Mouse (Mus musculus) heart, embryonic 10.5 days (tissue): ENCODE data around the gene Nav2. TPM values are rescaled to one million over a fixed set of nuclear protein-coding genes. Genes with fewer than 3 reads are reported as not detected.

Experiments used
- DNase-seq: peaks from one replicate; pipeline ENCODE4 v3.0.0-alpha.2; 2017; ENCODE audit warnings: low spot score
- H3K27ac ChIP-seq: fragments of 300-500 bp; sonication (generic); 2 replicates; pipeline ENCODE4 v1.5.1; 2016; ENCODE audit warnings: mild to moderate bottlenecking
- H3K27me3 ChIP-seq: fragments of 300-500 bp; sonication (generic); 2 replicates; pipeline ENCODE4 v1.6.1; 2016; ENCODE audit warnings: mild to moderate bottlenecking; ENCODE audit not compliant: poor library complexity, insufficient read depth, severe bottlenecking
- H3K36me3 ChIP-seq: fragments of 300-500 bp; sonication (generic); 2 replicates; pipeline ENCODE4 v1.6.1; 2016; ENCODE audit warnings: mild to moderate bottlenecking, moderate library complexity
- H3K4me1 ChIP-seq: fragments of 300-500 bp; sonication (generic); 2 replicates; pipeline ENCODE4 v1.6.1; 2016; ENCODE audit warnings: mild to moderate bottlenecking
- H3K4me3 ChIP-seq: fragments of 300-500 bp; sonication (generic); 2 replicates; pipeline ENCODE4 v1.5.1; 2016; ENCODE audit warnings: mild to moderate bottlenecking, moderate library complexity
- H3K9me3 ChIP-seq: fragments of 300-500 bp; sonication (generic); 2 replicates; pipeline ENCODE4 v1.6.1; 2016; ENCODE audit warnings: mild to moderate bottlenecking, moderate library complexity
- WGBS: fragments of 180-500 bp; shearing (Covaris S2); methylation state at CpG from one replicate; pipeline ENCODE4 v1.1.7; 2016; 5-methylcytosine and 5-hydroxymethylcytosine counted together
- polyA plus RNA-seq: library from polyadenylated mRNA; unstranded; fragments of >200 nt; fragmentation: Nextera tagmentation; extraction: Ambion mirVana; gene quantifications from 2 replicates; pipeline ENCODE4 v1.2.1, GENCODE M21; 2016

Gene Nav2
- polyA plus RNA-seq, 1 experiment from 2014 or later, result 23.3 TPM

DNA sequence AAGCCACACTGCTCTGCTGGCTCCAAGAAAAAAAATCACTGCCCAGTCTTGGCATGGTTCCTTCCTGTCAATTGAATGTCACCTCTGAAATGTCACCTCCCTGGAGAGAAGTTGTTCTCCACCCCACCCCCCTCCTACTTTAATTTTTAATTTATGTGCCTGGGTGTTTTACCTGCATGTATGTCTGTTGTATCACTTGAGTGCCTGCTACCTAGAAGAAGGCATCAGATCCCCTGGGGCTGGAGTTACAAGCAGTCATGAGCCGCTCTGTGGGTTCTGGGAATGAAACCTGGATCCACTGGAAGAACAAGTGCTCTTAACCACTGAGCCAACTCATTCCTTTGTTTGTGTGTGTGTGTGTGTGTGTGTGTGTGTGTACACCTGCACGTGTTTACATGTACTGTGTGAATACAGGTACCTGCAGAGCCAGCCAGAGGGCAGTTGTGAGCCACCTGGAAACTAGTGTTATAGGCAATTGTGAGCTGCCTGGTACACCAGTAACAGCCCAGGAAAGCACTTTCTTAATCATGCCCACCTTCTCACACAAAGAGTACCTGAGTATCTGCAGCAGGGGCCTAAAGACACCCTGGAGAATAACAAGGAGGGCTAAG is 433.5 kb downstream of the Nav2 start:
- no peaks in the 10 kb centered on the region for H3K36me3 ChIP-seq
- H3K9me3 ChIP-seq, result no peaks in the 10 kb centered on the region
- 0 out of 2 replicates have a peak overlapping the region, but pooled peaks have one; percentile 79 for H3K27ac ChIP-seq
- no peaks in the 10 kb centered on the region for H3K27me3 ChIP-seq
- no peak for DNase-seq
- H3K4me1 ChIP-seq, result peaks cover 25% of the 10 kb centered on the region
- H3K4me3 ChIP-seq, result no peak overlapping the region
- 79% methylated on average over 2 of the region's 2 CpGs for WGBS

- no peaks in the 10 kb centered on the region for H3K36me3 ChIP-seq
- no peak for DNase-seq
- no peaks in the 10 kb centered on the region for H3K9me3 ChIP-seq
- peaks cover 25% of the 10 kb centered on the region for H3K4me1 ChIP-seq
- peak overlapping the region; percentile 79 for H3K27ac ChIP-seq
- WGBS, result 44% methylated on average over 13 of the region's 13 CpGs
- no peaks in the 10 kb centered on the region for H3K27me3 ChIP-seq
- peak overlapping the region; percentile 35 for H3K4me3 ChIP-seq
Observed at GRCm38 (mm10) chr7:49342556-49343080, 434.1 kb downstream of the Nav2 start.

DNA sequence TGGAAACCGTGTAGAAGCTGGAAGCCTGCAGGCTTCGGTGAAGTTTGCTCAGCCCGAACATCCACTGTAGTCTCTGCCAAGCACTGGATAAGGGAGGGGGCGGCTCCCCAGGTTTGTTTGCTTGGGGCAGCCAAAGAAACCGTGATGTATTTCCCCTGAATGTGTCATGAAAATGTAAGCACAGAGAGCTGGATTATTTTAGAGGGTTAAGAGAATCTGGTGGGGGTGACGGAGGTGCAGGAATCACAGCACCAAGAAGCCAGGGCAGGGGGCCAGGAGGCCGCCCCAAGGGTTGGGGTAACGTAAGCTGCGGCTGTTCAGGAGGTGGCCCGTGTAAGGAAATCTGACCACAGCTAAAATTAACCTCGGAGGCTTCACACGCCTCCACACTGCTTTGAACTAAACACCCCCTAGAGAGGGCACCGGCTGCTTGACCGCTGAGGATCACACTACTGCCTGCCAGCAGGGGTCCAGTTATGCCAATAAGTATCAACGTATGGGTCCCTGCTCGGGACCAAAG is 434.6 kb downstream of the Nav2 start:
- H3K4me3 ChIP-seq, result peak overlapping the region; percentile 35
- peak overlapping the region; percentile 79 for H3K27ac ChIP-seq
- H3K27me3 ChIP-seq, result no peaks in the 10 kb centered on the region
- H3K4me1 ChIP-seq, result peaks cover 25% of the 10 kb centered on the region
- H3K36me3 ChIP-seq, result no peaks in the 10 kb centered on the region
- DNase-seq, result no peak
- WGBS, result 14% methylated on average over 16 of the region's 16 CpGs
- no peaks in the 10 kb centered on the region for H3K9me3 ChIP-seq

DNA sequence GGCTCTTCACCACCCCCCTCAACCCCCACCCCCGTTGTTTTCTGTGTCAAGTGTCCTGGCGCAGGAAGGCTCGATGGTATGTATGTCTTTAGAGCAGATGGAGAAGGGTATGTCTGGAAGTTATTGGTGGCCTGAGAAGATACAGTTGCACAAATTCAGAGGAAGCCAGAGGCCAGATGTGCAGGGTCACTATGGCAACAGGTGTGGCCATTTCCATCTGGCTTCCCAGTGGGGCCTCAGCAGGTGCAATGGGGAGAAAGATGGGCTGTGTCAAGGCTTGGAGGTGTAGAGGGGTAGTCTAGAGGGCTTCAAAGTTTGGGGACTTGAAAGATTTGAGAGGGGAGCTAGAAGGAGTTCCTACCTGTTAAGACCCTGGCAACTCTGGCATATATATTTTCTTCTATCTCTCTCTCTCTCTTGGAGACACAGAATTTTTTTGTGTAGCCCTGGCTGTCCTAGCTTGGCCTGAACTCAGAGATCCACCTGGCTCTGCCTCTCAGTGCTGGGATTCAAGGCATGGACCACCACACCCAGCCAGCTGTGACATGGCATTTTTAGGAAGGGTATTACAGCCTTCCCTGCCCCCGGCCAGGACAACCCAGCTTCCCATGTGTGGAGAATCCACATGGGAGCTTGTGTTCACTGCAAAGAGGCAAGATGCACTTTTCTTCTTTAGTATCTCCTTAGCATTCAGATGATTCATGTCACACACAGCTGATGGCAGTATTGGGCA is 435.4 kb downstream of the Nav2 start:
- no peak for DNase-seq
- Histone ChIP-seq H3K9me3 (no peaks in the 10 kb centered on the region), H3K27me3 (no peaks in the 10 kb centered on the region), H3K27ac (peak overlapping the region; percentile 79; the same call in 1 of the 2 replicates), H3K36me3 (no peaks in the 10 kb centered on the region), H3K4me1 (peaks cover 25% of the 10 kb centered on the region), H3K4me3 (peak overlapping the region; percentile 35; the same call in 1 of the 2 replicates)
- WGBS, result 52% methylated on average over 4 of the region's 4 CpGs

- H3K27me3 ChIP-seq, result no peaks in the 10 kb centered on the region
- H3K27ac ChIP-seq, result no peak overlapping the region
- no peak for DNase-seq
- no peak overlapping the region for H3K4me3 ChIP-seq
- peaks cover 17% of the 10 kb centered on the region for H3K4me1 ChIP-seq
- 50% methylated on average over 16 of the region's 16 CpGs for WGBS
- H3K36me3 ChIP-seq, result no peaks in the 10 kb centered on the region
- H3K9me3 ChIP-seq, result no peaks in the 10 kb centered on the region
Observed at GRCm38 (mm10) chr7:49347338-49348272, 439.1 kb downstream of the Nav2 start.

GRCm38 (mm10) chr7:49348636-49349035 is 440.1 kb downstream of the Nav2 start:
- WGBS, result 25% methylated on average over 2 of the region's 2 CpGs
- Histone ChIP-seq H3K4me3 (no peak overlapping the region), H3K27me3 (no peaks in the 10 kb centered on the region), H3K27ac (no peak overlapping the region), H3K36me3 (no peaks in the 10 kb centered on the region), H3K9me3 (no peaks in the 10 kb centered on the region), H3K4me1 (peaks cover 7% of the 10 kb centered on the region)
- DNase-seq, result no peak

- no peaks in the 10 kb centered on the region for H3K9me3 ChIP-seq
- no peaks in the 10 kb centered on the region for H3K4me1 ChIP-seq
- no peaks in the 10 kb centered on the region for H3K27me3 ChIP-seq
- no peak for DNase-seq
- 54% methylated on average over 8 of the region's 8 CpGs for WGBS
- H3K36me3 ChIP-seq, result no peaks in the 10 kb centered on the region
- no peak overlapping the region for H3K4me3 ChIP-seq
- H3K27ac ChIP-seq, result no peak overlapping the region
Observed at GRCm38 (mm10) chr7:49350321-49351007, 441.9 kb downstream of the Nav2 start.

GRCm38 (mm10) chr7:49351596-49352258 is 443.2 kb downstream of the Nav2 start:
- H3K4me1 ChIP-seq, result no peaks in the 10 kb centered on the region
- no peaks in the 10 kb centered on the region for H3K36me3 ChIP-seq
- 78% methylated on average over 11 of the region's 11 CpGs for WGBS
- DNase-seq, result no peak
- no peaks in the 10 kb centered on the region for H3K9me3 ChIP-seq
- no peak overlapping the region for H3K4me3 ChIP-seq
- H3K27me3 ChIP-seq, result no peaks in the 10 kb centered on the region
- H3K27ac ChIP-seq, result no peak overlapping the region

- 78% methylated on average over 18 of the region's 18 CpGs for WGBS
- Histone ChIP-seq H3K9me3 (no peaks in the 10 kb centered on the region), H3K4me3 (no peak overlapping the region), H3K27ac (no peak overlapping the region), H3K36me3 (no peaks in the 10 kb centered on the region; the same call in 1 of the 2 replicates), H3K27me3 (no peaks in the 10 kb centered on the region), H3K4me1 (no peaks in the 10 kb centered on the region)
- no peak for DNase-seq
Observed at GRCm38 (mm10) chr7:49357441-49358165, 449.1 kb downstream of the Nav2 start.

- no peak overlapping the region for H3K27ac ChIP-seq
- H3K4me1 ChIP-seq, result no peaks in the 10 kb centered on the region
- DNase-seq, result no peak
- H3K36me3 ChIP-seq, result no peaks in the 10 kb centered on the region; the same call in 1 of the 2 replicates
- WGBS, result 65% methylated on average over 3 of the region's 3 CpGs
- no peak overlapping the region for H3K4me3 ChIP-seq
- no peaks in the 10 kb centered on the region for H3K27me3 ChIP-seq
- no peaks in the 10 kb centered on the region for H3K9me3 ChIP-seq
Observed at GRCm38 (mm10) chr7:49359120-49359519, 450.6 kb downstream of the Nav2 start.

GRCm38 (mm10) chr7:49360597-49360996 is 452.1 kb downstream of the Nav2 start:
- no peak for DNase-seq
- Histone ChIP-seq H3K4me1 (no peaks in the 10 kb centered on the region), H3K4me3 (no peak overlapping the region), H3K9me3 (no peaks in the 10 kb centered on the region), H3K36me3 (no peaks in the 10 kb centered on the region; the same call in 1 of the 2 replicates), H3K27me3 (no peaks in the 10 kb centered on the region), H3K27ac (no peak overlapping the region)
- WGBS, result 53% methylated on average over 3 of the region's 3 CpGs
